Mouse (Mus musculus): ENCODE results near the gene Fbxo11.

- no peak for TF ChIP-seq POLR2A (IDR thresholded peaks at IDR 0.05; ENCODE audit: extremely low read depth, insufficient read depth, low read length)
- TF ChIP-seq CTCF (IDR thresholded peaks at IDR 0.05; ENCODE audit: low read depth, low read length): no peak
Observed at GRCm38 (mm10) chr17:87985916-87986315, 79.2 kb downstream of the Fbxo11 start.
